Mouse (Mus musculus): ENCODE results near the gene Klhl8. TPM values are rescaled to one million over a fixed set of nuclear protein-coding genes. Genes with fewer than 3 reads are reported as not detected.

The Klhl8 gene
- polyA plus RNA-seq, 1 experiment = 4.9 TPM

DNA sequence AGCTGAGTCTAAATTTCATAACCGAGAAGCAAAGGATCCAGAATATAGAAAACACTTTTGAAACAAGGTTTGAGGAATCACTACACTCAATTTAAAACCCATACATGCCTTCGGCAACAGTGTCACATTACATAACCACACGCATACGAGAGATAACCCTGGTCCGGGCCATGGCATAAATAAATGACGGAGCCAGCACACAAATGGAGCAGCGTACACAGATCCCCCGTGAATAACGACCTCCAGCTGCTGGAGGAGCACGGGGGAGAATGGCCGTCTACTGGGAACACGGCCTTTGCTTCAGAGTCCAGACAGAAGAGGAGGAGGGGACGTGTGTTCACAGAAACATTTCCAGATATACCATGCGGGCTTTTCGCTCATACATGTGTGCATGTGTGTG, 21.3 kb downstream of the Klhl8 start:
- no peaks in the 10 kb centered on the region for H3K4me1 ChIP-seq (ENCODE audit: control insufficient read depth, insufficient read depth, low read length)

GRCm38 (mm10) chr5:103863759-103864158, 47.3 kb downstream of the Klhl8 start:
- Histone ChIP-seq H3K4me1 (ENCODE audit: control insufficient read depth, insufficient read depth, low read length) (no peaks in the 10 kb centered on the region), H3K4me3 (ENCODE audit: insufficient read depth, low read length) (no peak overlapping the region), H3K27ac (ENCODE audit: insufficient read depth, low read length) (no peak overlapping the region)
- TF ChIP-seq POLR2A (IDR thresholded peaks at IDR 0.05; ENCODE audit: low read depth, low read length) (no peak), CTCF (IDR thresholded peaks at IDR 0.05; ENCODE audit: borderline replicate concordance, insufficient read depth, low read length) (no peak)

More for the DNA sequence above, 21.3 kb downstream of the Klhl8 start:
- Histone ChIP-seq H3K27ac (ENCODE audit: insufficient read depth, low read length) (no peak overlapping the region), H3K4me3 (ENCODE audit: insufficient read depth, low read length) (no peak overlapping the region)
- TF ChIP-seq CTCF (IDR thresholded peaks at IDR 0.05; ENCODE audit: borderline replicate concordance, insufficient read depth, low read length) = no peak

DNA sequence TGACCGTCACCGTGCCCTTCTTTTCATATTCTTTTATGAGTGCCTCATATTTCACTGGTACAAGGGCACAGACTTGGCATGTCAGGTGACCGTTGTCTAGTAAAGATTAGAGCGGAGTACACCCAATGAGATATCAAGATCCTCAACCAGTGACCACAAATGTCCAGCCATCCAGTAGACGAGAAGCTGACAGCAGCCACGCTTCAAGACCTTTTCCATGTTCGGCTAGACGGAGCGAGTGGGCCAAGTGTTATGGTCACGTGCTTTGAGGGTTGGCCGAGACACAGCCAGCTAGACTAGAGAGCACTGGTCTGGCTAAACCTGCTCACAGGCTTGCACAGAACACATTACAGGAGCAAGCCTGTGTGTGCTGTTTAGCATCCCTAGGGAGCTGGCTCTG, 50.4 kb downstream of the Klhl8 start:
- H3K4me3 ChIP-seq (ENCODE audit: insufficient read depth, low read length) = no peak overlapping the region
- H3K27ac ChIP-seq (ENCODE audit: insufficient read depth, low read length) = no peak overlapping the region
- peaks cover 7% of the 10 kb centered on the region; the same call in 1 of the 2 replicates for H3K4me1 ChIP-seq (ENCODE audit: control insufficient read depth, insufficient read depth, low read length)
- TF ChIP-seq POLR2A (IDR thresholded peaks at IDR 0.05; ENCODE audit: low read depth, low read length) (no peak), CTCF (IDR thresholded peaks at IDR 0.05; ENCODE audit: borderline replicate concordance, insufficient read depth, low read length) (no peak)

DNA sequence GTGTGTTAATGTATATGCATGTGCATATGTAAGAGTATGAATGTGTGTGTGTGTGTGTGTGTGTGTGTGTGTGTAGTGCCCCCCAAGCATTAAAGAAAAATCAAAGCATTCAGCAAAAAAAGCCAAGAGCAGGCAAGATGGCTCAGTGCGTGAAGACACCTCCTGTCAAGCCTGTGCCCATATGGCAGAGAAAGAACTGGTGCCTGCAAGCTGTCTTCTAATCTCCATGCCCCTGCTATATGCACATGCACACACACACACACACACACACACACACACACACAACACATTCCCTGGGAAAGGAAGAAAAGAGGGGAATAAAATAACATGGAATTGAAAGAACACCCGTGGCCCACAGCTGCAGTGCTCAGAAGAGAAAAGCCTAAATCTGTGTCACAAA, 53.9 kb downstream of the Klhl8 start:
- no peak for TF ChIP-seq CTCF (IDR thresholded peaks at IDR 0.05; ENCODE audit: borderline replicate concordance, insufficient read depth, low read length)
- TF ChIP-seq POLR2A (IDR thresholded peaks at IDR 0.05; ENCODE audit: low read depth, low read length) = 0 out of 2 replicates have a peak, but pooled peaks have one; percentile 9
- H3K4me3 ChIP-seq (ENCODE audit: insufficient read depth, low read length) = no peak overlapping the region
- no peak overlapping the region for H3K27ac ChIP-seq (ENCODE audit: insufficient read depth, low read length)

DNA sequence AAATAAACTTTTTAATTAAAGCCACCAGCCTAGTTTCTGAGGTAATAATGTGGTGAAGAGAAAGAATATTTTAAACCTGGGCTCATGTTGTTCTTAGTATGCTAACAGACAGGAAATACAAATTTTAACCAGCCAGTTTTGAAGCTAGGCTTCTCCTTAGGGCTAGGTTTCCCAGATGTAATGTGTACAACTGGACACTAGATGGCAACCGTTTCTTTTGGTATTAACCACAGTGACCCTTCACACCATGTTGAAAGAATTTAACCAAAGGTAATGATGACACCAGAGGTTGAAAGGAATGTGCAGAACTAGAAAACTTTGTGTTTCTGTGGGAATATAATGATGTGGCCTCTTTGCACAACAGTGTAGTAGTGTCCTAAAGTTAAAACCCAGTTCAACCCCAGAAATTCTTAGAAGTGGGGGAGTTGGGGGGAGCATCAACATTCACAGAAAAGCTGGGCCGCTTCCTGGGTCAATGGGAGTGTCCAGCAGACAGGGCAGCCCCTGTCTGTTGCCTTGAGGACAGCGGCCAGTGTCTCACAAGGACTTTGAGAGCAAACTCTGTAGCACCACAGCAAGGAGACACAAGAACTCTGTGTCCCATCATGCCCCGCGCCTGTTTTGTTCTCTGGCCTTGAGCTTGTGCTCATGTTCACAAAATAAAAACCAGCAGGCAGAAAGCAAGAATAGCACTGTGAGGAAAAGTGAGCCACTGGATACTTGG, 54.6 kb downstream of the Klhl8 start:
- Histone ChIP-seq H3K4me3 (ENCODE audit: insufficient read depth, low read length) (no peak overlapping the region), H3K4me1 (ENCODE audit: control insufficient read depth, insufficient read depth, low read length) (peaks cover 15% of the 10 kb centered on the region), H3K27ac (ENCODE audit: insufficient read depth, low read length) (no peak overlapping the region)
- TF ChIP-seq POLR2A (IDR thresholded peaks at IDR 0.05; ENCODE audit: low read depth, low read length) = no peak
- no peak for TF ChIP-seq CTCF (IDR thresholded peaks at IDR 0.05; ENCODE audit: borderline replicate concordance, insufficient read depth, low read length)

More for the DNA sequence above, 53.9 kb downstream of the Klhl8 start:
- peaks cover 15% of the 10 kb centered on the region for H3K4me1 ChIP-seq (ENCODE audit: control insufficient read depth, insufficient read depth, low read length)

DNA sequence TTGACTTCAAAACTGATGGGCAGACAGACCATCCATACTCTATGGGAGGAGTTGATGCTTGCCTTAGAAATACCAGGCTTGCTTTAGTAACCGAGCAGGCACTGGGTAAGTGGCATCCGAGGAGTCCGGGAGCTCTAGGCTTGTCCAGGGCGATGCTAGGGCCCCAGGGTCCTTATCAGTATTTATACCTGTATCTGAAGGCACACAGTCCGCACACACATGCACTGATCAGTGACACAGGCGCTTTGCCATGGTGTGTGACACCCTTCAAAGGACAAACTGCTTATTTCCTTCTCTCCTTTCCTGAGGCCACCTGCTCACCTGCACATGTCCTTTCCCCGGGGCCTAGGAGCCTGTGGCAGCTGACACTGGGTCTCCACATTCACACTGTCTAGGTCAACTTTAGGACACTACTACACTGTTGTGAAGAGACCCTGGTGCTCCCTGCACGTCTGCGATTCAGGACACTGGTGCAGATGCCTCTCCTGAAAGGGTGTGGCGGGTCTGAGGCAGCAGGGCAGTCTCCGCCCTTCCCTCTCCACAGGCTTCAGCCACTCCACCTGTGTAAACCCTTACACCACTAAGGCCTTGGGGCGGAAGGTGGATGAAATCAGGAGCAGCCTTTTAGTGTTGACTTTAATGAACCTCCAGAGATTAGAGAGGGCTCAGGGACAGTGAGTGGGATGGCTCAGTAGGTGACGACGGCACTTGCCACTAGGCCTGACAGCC, 55.4 kb downstream of the Klhl8 start:
- TF ChIP-seq POLR2A (IDR thresholded peaks at IDR 0.05; ENCODE audit: low read depth, low read length) = no peak
- no peak for TF ChIP-seq CTCF (IDR thresholded peaks at IDR 0.05; ENCODE audit: borderline replicate concordance, insufficient read depth, low read length)
- Histone ChIP-seq H3K27ac (ENCODE audit: insufficient read depth, low read length) (no peak overlapping the region), H3K4me3 (ENCODE audit: insufficient read depth, low read length) (no peak overlapping the region), H3K4me1 (ENCODE audit: control insufficient read depth, insufficient read depth, low read length) (peaks cover 15% of the 10 kb centered on the region)

DNA sequence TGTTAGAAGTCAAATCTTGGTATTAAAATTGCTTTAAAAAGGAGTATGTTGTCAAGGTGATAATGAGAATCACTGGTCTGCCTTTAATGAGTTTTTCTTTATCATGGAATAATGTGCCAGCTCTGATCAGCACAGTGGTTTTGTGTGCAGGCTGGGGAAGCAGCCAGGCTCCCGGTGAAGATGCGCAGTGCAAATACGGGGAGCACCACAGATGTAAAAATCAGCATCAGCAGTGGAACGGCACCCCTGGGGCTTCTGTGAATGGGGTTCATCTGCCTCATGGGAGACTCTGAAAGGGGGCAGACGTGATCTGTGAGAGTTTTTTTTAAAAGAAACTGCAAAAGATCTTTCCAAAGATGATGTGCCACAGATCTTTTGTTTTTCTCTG, 56.3 kb downstream of the Klhl8 start:
- no peak overlapping the region for H3K27ac ChIP-seq (ENCODE audit: insufficient read depth, low read length)
- H3K4me1 ChIP-seq (ENCODE audit: control insufficient read depth, insufficient read depth, low read length) = peaks cover 15% of the 10 kb centered on the region
- no peak overlapping the region for H3K4me3 ChIP-seq (ENCODE audit: insufficient read depth, low read length)
- no peak for TF ChIP-seq POLR2A (IDR thresholded peaks at IDR 0.05; ENCODE audit: low read depth, low read length)
- no peak for TF ChIP-seq CTCF (IDR thresholded peaks at IDR 0.05; ENCODE audit: borderline replicate concordance, insufficient read depth, low read length)

DNA sequence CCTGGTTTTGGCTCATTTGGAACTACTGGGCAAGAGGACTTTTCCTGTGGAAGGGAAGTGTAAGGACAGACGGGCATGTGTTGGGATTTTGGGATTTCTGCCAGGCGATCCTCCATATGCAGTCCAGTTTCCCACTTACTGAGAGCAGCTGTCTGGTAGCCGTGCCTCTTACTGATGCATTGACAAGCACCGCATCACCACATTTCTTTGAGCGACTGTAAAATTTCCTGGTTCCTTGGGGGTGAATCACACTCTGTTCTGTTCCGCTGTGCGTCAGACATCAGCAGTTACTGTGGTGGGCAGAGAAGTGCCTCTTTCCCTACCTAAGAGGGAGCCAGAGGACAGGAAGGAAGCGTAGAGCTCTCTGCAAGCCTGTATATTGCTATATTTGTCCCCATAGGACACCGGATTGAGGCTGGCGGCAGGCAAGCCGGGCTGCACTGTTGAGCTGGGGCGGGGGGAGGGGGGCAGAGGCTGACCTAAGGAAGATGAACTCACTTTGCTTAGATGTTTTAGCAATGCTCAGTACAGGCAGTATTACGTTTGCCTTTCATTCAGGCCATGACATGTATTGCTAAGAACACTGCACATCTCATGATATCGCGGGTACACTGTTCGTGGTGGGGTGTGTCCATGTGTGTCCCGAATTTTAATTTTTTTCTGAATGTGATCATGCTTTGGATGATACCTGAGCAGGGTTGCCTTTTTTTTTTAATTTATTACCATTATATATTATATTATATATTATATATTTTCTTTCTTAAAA, 56.8 kb downstream of the Klhl8 start:
- Histone ChIP-seq H3K4me1 (ENCODE audit: control insufficient read depth, insufficient read depth, low read length) (peaks cover 15% of the 10 kb centered on the region), H3K4me3 (ENCODE audit: insufficient read depth, low read length) (no peak overlapping the region), H3K27ac (ENCODE audit: insufficient read depth, low read length) (peak overlapping the region; percentile 55; the same call in 1 of the 2 replicates)
- no peak for TF ChIP-seq POLR2A (IDR thresholded peaks at IDR 0.05; ENCODE audit: low read depth, low read length)
- no peak; the same call in 1 of the 2 replicates for TF ChIP-seq CTCF (IDR thresholded peaks at IDR 0.05; ENCODE audit: borderline replicate concordance, insufficient read depth, low read length)

DNA sequence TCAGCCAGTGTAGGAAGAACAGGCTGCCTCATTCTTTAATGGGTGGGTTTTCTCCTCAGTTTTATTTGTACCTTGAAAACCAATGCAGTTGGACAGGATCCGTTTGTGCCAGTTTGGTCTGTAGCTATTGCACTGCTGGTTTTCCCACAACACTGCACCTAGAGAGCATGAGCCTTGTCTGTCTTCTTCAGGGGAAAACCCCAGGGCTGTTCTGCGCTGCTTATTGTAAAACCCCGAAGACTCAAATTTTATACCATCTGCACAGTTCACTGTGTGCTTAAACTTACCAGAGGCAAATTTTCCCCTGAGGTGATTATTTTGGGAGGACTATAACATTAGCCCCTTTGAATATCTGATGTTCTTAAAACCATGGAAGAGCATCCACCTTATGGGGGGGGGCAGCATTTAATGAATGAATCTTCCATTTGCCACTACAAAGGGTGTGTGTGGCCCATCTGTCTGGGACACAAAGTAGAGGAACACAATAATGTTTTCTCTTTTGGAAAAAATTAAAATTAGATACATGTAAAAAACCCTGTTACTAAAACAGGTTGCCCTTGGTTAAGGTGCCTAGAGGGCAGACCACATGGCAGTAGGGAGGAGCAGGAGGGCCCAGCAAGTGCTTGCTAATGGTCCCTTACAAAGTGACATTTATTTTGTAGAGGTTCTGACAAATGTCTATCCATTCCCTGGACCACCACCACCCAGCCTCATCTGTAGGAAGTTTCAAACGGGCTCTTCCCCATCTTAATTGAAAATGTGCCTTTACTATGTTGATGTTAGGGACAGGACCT, 58.1 kb downstream of the Klhl8 start:
- no peak overlapping the region for H3K27ac ChIP-seq (ENCODE audit: insufficient read depth, low read length)
- peaks cover 15% of the 10 kb centered on the region for H3K4me1 ChIP-seq (ENCODE audit: control insufficient read depth, insufficient read depth, low read length)
- H3K4me3 ChIP-seq (ENCODE audit: insufficient read depth, low read length) = no peak overlapping the region
- TF ChIP-seq POLR2A (IDR thresholded peaks at IDR 0.05; ENCODE audit: low read depth, low read length) (no peak), CTCF (IDR thresholded peaks at IDR 0.05; ENCODE audit: borderline replicate concordance, insufficient read depth, low read length) (no peak)

Measured in embryonic fibroblast, embryonic 13.5 days (primary cell).